Mouse (Mus musculus): ENCODE data around the gene Copz1. TPM values are rescaled to one million over a fixed set of nuclear protein-coding genes. Genes with fewer than 3 reads are reported as not detected.

Gene Copz1
- polyA plus RNA-seq, 1 experiment from 2014 or later, result 221 TPM

MicroRNAs encoded within 50 kb of the gene (microRNA counts, 519-probe panel; counts per million panel counts)
- 5,499 counts per million, percentile 62 among the panel's probes with 10 or more counts for microRNA mmu-miR-148b

Small RNAs within 50 kb of the gene (microRNA-seq; reads per million reads assigned to microRNA genes)
- gene Mir148b (ENCODE audit: borderline number of aligned reads), result 321 reads per million, percentile 75 among the genes with 10 or more reads in this experiment

Other genes with a start within 250 kb of the Copz1 start
- gene Smug1, start 105.6 kb upstream of the Copz1 start, polyA plus RNA-seq (2014; fragmentation: Nextera tagmentation; extraction: Ambion mirVana), result 14.7 and 17.7 TPM in 2 replicates
- gene Cbx5, start 32.9 kb upstream of the Copz1 start, polyA plus RNA-seq (2014; fragmentation: Nextera tagmentation; extraction: Ambion mirVana), result 139 and 146 TPM in 2 replicates
- gene Hnrnpa1, start 32.3 kb upstream of the Copz1 start, polyA plus RNA-seq (2014; fragmentation: Nextera tagmentation; extraction: Ambion mirVana), result 572 and 590 TPM in 2 replicates
- gene Nfe2, start 14.3 kb upstream of the Copz1 start, polyA plus RNA-seq (2014; fragmentation: Nextera tagmentation; extraction: Ambion mirVana), result 21.9 and 24.2 TPM in 2 replicates
- gene Gpr84, start 37.9 kb downstream of the Copz1 start, polyA plus RNA-seq (2014; fragmentation: Nextera tagmentation; extraction: Ambion mirVana), result 0.41 and 0.53 TPM in 2 replicates
- gene Zfp385a, start 67.4 kb downstream of the Copz1 start, polyA plus RNA-seq (2014; fragmentation: Nextera tagmentation; extraction: Ambion mirVana), result 10.2 and 11.6 TPM in 2 replicates
- gene Itga5, start 94.0 kb downstream of the Copz1 start, polyA plus RNA-seq (2014; fragmentation: Nextera tagmentation; extraction: Ambion mirVana), result 66.4 and 82.7 TPM in 2 replicates
- 38.0 and 38.5 TPM in 2 replicates for gene Gtsf1, start 157.8 kb downstream of the Copz1 start, polyA plus RNA-seq (2014; fragmentation: Nextera tagmentation; extraction: Ambion mirVana)
- not detected in 2 replicates for gene Gtsf2, start 175.8 kb downstream of the Copz1 start, polyA plus RNA-seq (2014; fragmentation: Nextera tagmentation; extraction: Ambion mirVana)
- gene Nckap1l, start 181.1 kb downstream of the Copz1 start, polyA plus RNA-seq (2014; fragmentation: Nextera tagmentation; extraction: Ambion mirVana), result 0.87 and 1.9 TPM in 2 replicates
- gene Pde1b, start 230.3 kb downstream of the Copz1 start, polyA plus RNA-seq (2014; fragmentation: Nextera tagmentation; extraction: Ambion mirVana), result 4.0 and 4.3 TPM in 2 replicates